Mouse (Mus musculus): ENCODE data around the gene Fam69b. TPM values are rescaled to one million over a fixed set of nuclear protein-coding genes. Genes with fewer than 3 reads are reported as not detected.

Fam69b gene
- total RNA-seq, 2 experiments from 2014 or later: 7.7 to 8.0 TPM

DNA sequence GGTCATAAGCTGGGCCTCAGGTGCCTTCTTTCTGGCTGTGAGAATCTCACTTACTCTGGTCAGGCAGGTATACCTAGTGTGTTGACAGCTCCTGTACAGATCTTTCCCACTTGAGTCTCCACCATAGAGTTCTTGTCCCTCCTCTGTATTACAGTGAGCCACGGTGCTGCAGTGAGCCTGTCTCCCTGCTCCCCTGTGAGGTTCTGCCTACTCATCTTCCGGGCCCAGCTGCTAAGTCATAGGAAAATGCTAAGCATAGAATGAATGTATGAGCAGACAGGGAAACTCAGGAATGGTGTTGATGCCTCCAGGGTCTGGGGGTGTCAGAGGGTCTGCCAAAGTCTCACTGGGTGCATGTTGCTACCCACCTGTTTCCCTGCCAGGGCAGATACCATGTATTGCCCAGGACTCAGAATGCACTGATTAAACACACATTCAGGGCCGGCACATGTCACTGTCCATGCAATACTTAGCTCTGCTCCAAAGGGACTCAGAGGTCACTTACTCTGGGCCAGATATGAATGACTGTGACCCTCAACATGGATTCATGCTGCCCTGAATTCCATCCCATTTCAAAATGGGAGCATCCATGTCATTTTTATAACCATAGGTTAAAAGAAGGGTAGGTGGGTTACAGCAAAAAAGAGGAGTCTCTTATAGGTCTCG lies 12.7 kb upstream of the Fam69b start:
- no peak for ATAC-seq (replicated peaks; ENCODE audit: low FRiP score, low TSS enrichment, poor library complexity, severe bottlenecking)

DNA sequence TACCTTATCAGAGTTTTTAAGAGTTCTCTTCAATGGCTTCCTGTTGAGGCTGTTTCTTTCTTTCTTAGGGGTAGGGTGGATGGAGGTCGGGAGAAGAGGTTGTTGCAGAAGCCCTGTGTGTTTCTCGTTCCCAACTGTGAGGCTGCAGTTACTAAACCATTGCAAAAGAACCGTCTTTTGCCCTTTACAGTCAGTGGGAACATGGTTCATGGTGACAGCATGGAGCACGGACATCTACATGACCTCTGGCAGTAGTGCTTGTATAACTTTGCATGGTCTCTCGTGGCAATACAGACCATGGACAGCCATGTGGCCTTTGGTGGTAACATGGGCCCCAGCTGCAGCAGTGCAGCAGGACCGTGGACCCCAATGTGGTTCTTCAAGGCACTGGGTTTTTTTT lies 10.9 kb upstream of the Fam69b start:
- no peak for ATAC-seq (replicated peaks; ENCODE audit: low FRiP score, low TSS enrichment, poor library complexity, severe bottlenecking)

DNA sequence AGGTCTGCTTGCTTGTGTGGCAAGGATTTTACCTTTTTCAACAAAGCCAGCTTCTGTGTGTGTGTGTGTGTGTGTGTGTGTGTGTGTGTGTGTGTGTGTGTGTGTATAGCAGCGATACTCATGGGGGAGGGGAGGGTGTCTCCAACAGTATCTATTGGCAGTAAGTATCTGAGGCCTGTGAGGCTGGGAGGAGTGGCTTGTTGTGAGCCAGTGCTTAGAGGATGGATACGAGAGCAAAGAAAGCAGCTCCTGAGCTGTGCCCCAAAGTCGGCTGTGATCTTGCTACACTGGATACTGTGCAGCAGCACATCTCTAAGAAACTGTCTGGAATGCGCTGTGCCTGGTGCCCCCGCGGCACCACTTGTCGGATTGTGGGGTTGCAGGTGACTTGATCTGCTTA lies 10.3 kb upstream of the Fam69b start:
- ATAC-seq (replicated peaks; ENCODE audit: low FRiP score, low TSS enrichment, poor library complexity, severe bottlenecking): no peak

DNA sequence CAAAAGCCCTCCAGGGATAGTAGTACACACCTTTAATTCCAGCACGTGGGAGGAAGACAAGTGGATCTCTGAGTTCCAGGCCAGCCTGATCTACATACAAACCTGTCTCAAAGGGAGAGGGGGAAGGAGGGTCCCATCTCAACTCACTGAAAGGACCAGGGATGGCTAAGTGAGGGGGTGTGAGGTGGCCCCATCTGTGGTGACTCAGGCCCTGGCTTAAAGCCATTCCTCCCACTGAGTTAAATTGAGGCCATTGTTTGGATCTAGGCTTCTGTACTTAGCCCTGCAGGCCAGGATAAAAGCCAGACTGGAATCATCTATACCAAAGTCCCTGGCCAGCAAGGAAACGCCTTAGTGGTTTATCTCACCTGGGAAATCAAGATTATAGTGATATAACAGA lies 7.0 kb upstream of the Fam69b start:
- ATAC-seq (replicated peaks; ENCODE audit: low FRiP score, low TSS enrichment, poor library complexity, severe bottlenecking): no peak

DNA sequence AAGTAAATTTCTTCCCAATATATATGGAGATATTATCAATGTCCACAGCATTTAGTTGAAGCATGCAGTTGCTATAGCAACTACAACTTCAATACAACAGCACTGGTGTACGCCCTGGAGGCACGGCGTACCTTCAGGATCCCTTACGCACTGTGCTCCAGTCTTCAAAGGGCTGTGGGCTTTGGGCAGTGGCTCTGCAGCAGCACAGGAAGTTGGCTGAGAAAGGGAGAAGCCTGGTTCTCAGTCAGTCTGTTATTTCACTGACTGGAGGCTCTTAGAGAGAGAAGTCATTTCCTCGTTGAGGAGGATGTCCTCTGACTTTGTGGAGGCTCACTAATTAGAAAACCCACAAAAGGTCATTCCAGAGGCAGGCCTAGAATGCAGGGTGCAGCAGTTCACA lies 5.3 kb upstream of the Fam69b start:
- ATAC-seq (replicated peaks; ENCODE audit: low FRiP score, low TSS enrichment, poor library complexity, severe bottlenecking): no peak

DNA sequence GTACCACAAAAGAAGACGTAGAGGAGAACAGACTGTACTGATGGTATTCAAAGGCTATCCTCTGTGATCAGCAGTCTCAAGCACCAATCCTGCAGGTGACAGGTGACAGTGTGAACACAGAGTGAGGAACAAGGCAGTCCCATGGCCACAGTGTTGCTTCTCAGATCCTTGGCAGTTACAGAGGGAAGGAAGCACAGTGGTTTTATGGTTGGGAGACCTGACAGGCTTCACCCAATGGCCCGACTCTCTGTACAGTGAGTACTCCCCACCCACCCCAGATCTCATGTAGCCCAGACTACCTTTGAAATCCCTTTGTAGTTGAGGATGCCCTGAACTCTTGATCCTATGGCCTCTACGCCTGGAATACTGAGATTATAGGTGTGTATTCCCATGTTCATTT lies 2.8 kb upstream of the Fam69b start:
- no peak for ATAC-seq (replicated peaks; ENCODE audit: low FRiP score, low TSS enrichment, poor library complexity, severe bottlenecking)

DNA sequence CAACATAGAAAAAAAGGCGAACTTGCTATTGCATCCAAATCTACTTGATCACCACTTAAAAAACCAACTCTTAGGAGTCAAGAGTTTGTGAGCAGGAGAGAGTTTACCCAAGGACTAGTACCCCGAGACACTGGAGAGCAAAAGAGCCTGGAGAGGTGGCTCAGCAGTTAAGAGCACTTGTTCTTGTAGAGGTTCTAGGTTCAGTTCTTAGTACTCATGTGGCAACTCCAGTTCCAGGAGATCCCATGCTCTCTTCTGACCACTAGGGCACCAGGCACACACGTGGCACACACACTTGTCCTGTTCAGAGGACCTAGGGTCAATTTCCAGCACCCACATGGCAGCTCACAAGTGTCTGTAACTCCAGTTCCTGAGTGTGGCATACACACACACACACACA lies 2.2 kb upstream of the Fam69b start:
- ATAC-seq (replicated peaks; ENCODE audit: low FRiP score, low TSS enrichment, poor library complexity, severe bottlenecking): no peak

DNA sequence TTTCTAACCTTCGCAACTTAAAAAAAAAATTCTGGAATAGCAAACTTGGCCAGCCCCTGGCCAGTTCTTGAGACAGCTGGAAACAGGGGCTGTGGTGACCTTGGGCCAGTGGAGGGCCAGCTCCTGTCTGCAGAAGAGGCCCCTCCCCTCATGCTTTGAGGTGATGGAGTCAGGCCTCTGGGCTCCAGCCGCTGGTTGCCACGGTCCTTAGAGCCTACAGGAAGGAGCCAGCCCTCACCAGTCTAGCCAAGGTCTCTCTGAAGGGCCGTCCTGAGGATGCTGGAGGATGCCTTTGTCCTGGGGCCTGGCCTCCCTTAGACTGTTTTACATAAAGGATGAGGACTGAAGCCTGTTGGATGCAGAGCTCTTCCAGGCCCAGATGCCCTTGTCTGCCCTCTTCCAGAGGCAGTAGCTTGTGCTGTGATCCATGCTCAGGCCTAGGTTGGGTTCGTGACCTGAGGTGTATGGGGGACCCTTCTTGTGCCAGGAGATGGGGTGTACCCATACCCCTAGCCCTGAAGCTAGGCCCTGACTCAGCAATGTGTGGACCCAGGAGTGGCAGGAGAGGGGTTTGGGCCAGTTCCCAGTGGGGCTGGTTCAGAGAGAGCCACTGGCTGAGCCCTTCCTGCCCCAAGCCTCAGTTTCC lies 658 bp downstream of the Fam69b start:
- ATAC-seq (replicated peaks; ENCODE audit: low FRiP score, low TSS enrichment, poor library complexity, severe bottlenecking): no peak

DNA sequence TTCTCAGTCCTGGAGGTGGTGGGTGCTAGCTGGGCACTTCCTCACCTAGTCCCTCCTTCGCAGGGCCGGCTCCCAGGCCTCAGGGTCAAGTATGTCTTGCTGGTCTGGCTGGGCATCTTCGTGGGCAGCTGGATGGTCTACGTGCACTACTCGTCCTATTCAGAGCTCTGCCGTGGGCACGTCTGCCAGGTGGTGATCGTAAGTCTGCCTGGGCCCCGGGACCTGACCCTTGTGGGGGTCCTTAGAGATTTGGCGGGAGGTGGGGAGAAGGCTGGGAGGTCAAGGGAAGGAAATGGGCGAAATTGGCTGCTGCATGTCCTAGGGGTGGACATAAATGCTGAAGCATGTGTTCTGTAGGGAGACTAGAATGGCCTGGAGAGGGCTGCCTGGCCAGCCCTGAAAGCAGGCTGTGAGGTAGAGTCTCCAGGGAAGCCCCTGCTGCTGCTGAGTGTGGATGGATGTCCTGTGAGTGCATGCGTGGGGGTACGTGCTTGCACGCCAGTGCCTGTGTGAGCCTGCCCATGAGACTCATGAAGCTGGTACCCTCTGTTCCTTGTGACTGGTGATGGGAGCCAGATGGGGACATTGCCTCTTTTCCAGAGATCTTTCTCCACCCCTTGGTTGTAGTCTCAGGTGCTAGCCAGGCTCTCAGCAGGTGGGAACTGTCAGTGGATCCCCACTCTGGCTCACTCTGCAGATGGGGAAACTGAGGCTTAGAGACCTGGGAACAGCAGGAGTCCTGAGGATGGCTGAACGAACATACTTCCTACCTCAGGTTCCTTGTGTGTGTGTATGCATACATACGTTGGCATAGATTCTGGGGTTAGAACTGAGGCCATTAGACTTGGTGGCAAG lies 4.5 kb downstream of the Fam69b start:
- ATAC-seq (replicated peaks; ENCODE audit: low FRiP score, low TSS enrichment, poor library complexity, severe bottlenecking): no peak

DNA sequence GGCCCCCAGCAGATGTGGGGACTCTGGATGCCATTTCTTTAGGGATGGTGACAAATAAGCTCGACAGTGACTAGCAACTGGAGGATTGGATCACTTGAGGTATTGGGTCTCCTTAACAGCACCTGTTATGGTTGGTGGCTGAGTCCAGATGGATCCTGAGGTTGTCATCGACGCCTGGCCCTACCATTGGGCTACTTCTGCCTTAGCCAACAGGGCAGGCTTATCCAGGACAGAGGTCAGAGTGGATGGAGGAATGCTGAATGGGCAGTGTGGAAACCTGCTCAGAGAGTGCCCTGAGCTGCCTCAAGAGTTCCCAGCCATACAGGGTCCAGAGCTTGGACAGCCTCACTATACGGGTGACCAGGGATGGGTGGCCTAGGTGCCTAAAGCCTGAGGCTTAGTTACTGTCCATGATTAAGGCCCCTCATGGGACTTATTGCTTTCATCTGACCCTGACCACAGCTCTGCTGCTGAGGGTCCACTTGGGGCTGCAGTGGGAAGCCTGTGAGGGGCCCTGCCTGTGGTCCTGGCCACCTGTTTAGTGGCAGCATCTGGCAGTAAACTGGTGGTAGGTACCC lies 5.8 kb downstream of the Fam69b start:
- ATAC-seq (replicated peaks; ENCODE audit: low FRiP score, low TSS enrichment, poor library complexity, severe bottlenecking): no peak

DNA sequence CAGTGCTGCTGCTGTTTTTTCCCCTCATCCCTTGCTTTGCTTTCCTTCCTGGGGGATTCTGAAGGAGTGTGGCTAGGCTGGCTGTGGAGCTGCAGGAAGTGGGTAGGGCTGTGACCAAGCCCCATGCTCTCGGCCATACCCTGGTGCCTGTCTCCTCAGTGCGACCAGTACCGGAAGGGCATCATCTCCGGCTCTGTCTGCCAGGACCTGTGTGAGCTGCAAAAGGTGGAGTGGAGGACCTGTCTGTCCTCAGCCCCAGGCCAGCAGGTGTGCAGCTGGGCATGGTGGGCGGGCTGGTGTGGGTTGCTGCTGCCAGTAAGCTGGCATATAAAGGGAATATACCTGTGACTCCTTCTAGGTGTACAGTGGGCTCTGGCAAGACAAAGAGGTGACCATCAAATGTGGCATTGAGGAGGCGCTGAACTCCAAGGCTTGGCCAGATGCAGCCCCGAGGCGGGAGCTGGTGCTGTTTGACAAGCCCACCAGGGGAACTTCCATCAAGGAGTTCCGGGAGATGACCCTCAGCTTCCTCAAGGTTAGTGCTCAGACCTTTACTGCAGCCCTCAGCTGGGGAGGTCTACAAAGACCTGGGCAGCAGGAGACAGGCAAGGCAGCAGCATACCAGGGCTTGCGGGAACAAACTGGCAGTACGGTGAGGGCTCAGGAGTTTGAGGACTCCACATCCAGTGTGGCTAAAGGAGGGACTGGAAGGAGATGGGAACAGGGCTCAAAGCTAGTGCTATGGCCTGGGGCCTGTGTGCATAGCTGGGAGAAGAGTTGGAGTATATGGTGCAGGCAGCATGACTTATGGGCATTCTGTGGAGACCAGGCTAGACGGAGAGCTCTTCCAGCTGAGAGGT lies 6.6 kb downstream of the Fam69b start:
- ATAC-seq (replicated peaks; ENCODE audit: low FRiP score, low TSS enrichment, poor library complexity, severe bottlenecking): no peak

DNA sequence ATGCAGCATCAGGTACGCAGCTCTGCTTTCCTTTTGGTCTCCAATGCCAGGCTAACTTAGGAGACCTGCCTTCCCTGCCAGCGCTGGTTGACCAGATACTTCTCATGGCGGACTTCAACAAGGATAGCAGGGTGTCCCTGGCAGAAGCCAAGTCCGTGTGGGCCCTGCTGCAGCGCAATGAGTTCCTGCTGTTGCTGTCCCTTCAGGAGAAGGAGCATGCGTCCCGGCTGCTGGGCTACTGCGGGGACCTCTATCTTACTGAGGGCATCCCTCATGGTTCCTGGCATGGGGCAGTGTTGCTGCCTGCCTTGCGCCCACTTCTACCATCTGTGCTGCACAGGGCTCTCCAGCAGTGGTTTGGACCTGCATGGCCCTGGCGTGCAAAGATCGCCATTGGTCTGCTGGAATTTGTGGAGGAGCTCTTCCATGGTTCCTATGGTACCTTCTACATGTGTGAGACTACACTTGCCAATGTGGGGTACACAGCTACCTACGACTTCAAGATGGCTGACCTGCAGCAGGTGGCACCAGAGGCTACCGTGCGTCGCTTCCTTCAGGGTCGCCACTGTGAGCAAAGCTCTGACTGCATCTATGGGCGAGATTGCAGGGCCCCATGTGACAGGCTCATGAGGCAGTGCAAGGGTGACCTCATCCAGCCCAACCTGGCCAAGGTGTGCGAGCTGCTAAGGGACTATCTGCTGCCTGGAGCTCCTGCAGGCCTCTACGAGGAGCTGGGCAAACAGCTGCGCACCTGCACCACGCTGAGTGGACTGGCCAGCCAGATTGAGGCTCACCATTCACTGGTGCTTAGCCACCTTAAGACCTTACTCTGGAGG lies 7.5 kb downstream of the Fam69b start:
- no peak for ATAC-seq (replicated peaks; ENCODE audit: low FRiP score, low TSS enrichment, poor library complexity, severe bottlenecking)

DNA sequence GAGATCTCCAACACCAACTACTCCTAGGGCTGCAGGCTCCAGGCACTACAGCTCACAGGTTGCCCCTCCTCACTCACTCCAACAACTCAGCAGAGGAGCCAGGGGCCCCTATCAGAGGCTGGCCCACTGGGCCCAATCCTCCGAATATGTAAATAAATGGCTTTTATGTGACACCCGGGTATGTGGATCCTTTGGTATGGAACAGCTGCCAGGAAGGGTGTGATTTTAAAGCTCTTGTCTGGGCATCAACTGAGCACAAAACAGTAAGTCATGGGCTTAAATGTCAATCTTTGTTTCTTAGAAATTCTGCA lies 8.0 kb downstream of the Fam69b start:
- ATAC-seq (replicated peaks; ENCODE audit: low FRiP score, low TSS enrichment, poor library complexity, severe bottlenecking): no peak

DNA sequence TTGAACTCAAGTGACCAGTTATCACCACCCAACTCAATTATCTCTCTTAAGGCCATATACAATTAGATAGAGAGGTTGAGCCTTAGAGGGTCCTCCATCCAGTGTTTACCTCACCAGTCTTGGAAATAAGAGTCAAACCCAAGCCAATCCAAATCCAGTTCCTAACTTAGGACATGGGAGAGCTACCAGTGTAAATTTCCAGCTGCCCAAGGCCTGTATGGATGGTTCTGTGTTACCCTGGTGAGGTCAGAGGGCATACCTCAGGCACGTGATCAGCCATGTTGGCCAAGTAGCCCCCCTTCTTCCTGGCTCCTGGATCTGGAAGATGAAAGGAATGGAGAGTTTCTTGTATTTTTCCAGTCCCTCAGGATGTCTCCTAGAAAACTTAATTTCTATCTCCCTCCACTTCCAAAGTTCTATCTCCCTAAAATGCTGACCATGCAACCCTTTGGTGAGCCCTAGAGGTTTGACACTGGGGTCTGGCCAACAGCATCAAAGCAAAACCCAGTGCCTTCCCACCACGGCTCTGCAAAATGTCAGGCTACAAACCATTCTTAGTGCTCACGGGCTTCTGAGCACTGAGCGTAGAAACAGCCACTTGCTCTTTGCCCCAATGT lies 9.2 kb downstream of the Fam69b start:
- ATAC-seq (replicated peaks; ENCODE audit: low FRiP score, low TSS enrichment, poor library complexity, severe bottlenecking): no peak

DNA sequence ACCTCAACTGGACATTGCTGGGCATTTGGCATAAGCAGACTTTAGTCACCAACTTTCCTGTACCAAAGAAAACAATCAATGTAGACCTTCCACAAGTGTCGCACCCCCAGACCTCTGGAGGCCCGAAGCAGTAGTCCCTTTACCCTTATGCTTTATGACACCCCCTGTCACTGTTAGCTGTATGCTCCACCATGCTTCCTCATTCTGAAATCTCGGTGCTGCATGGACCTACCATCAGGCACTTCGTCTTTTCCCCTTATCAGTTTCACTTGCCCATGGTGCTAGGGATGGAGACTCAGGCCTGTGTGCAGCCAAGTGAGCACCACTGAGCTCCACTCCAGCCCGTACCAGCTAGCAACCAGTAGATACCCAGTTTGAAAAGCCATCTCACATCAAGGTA lies 9.8 kb downstream of the Fam69b start:
- ATAC-seq (replicated peaks; ENCODE audit: low FRiP score, low TSS enrichment, poor library complexity, severe bottlenecking): no peak

DNA sequence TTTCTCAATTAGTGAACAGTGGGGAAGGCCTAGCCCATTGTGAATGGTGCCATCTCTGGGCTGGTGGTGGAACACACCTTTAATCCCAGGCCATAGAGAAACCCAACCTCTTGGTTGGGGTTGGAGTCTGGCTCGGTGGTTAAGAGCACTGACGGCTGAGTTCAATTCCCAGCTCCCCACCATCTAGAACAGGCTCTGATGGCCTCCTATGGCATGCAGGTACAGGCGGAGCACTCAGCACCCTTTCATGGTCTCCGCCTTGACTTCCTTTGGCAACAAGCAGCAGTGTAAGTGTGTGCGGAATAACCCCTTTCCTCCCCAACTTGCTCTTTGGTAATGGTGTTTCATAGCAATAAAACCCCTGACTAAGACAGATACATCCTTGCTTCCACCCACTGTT lies 10.3 kb downstream of the Fam69b start:
- no peak for ATAC-seq (replicated peaks; ENCODE audit: low FRiP score, low TSS enrichment, poor library complexity, severe bottlenecking)

DNA sequence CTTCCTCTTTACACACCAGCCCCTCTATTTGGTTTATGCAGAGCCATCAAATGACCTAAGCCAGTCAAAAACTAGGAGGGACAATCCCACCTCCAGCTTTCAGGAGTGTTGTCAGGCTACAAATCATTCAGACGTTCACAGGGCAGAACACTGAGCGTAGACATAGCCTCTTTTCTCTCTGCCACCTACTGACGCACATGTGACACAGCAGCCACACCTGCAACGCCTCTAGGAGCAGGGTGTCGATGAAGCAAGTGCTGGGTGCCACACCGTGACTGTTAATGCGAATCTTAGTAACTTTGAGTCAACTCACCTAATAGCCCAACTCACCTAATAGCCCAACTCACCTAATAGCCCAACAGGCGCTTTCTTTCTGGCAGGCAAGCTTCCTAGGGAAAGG lies 10.8 kb downstream of the Fam69b start:
- peak; percentile 27; the same call in 1 of the 2 replicates for ATAC-seq (replicated peaks; ENCODE audit: low FRiP score, low TSS enrichment, poor library complexity, severe bottlenecking)
